Mouse (Mus musculus) MEL (cell line): ENCODE results near the gene Pramel6. TPM values are rescaled to one million over a fixed set of nuclear protein-coding genes. Genes with fewer than 3 reads are reported as not detected.

Experiments used
- DNase-seq: peaks from one replicate; pipeline ENCODE4 v3.0.0; 2011; ENCODE audit warnings: low read depth, low spot score
- H3K27ac ChIP-seq: 2 replicates; pipeline ENCODE4 v1.5.1; 2012; ENCODE audit warnings: low read depth, mild to moderate bottlenecking, control low read depth, low read length, moderate library complexity; ENCODE audit not compliant: control insufficient read depth
- H3K27me3 ChIP-seq, 2 experiments: fragments of 150-350 bp in 1 of 2; sonication (generic) in 1 of 2; 2 replicates each; pipeline ENCODE4 v1.6.1; 2012; ENCODE audit warnings: low read length in 2 of 2, mild to moderate bottlenecking in 2 of 2, improper control_type of control experiment in 1 of 2, moderate library complexity in 1 of 2; ENCODE audit not compliant: insufficient read depth in 2 of 2, control insufficient read depth in 1 of 2
- H3K36me3 ChIP-seq, 2 experiments: 2 replicates each; pipeline ENCODE4 v1.6.1; 2012 to 2014; ENCODE audit warnings: low read length in 2 of 2, improper control_type of control experiment in 1 of 2, inconsistent platforms in 1 of 2, mild to moderate bottlenecking in 1 of 2; ENCODE audit not compliant: insufficient read depth in 2 of 2, control insufficient read depth in 1 of 2
- H3K4me1 ChIP-seq, 2 experiments: fragments of 150-350 bp in 1 of 2; sonication (generic) in 1 of 2; 2 replicates each; pipeline ENCODE4 v1.6.1; 2012; ENCODE audit warnings: low read length in 2 of 2, improper control_type of control experiment in 1 of 2, mild to moderate bottlenecking in 1 of 2; ENCODE audit not compliant: insufficient read depth in 2 of 2, control insufficient read depth in 1 of 2
- H3K4me3 ChIP-seq, 2 experiments: fragments of 150-350 bp in 1 of 2; sonication (generic) in 1 of 2; 2 replicates each; pipeline ENCODE4 v1.5.1; 2012; ENCODE audit warnings: low read depth in 2 of 2, low read length in 2 of 2, mild to moderate bottlenecking in 2 of 2, moderate library complexity in 2 of 2, control low read depth in 1 of 2, improper control_type of control experiment in 1 of 2; ENCODE audit not compliant: control insufficient read depth in 1 of 2, insufficient read depth in 1 of 2
- H3K79me2 ChIP-seq: 2 replicates; pipeline ENCODE4 v1.6.1; 2012; ENCODE audit warnings: mild to moderate bottlenecking, low read length, moderate library complexity; ENCODE audit not compliant: control insufficient read depth, poor library complexity, insufficient read depth
- H3K9ac ChIP-seq: 2 replicates; pipeline ENCODE4 v1.6.1; 2012; ENCODE audit warnings: low read depth, mild to moderate bottlenecking, control low read depth, low read length, moderate library complexity; ENCODE audit not compliant: control insufficient read depth, poor library complexity, severe bottlenecking
- H3K9me3 ChIP-seq: fragments of 150-350 bp; sonication (generic); replicated peaks from 2 replicates; pipeline ENCODE4 v1.6.1; 2012; ENCODE audit warnings: mild to moderate bottlenecking, low read length, improper control_type of control experiment, moderate library complexity; ENCODE audit not compliant: insufficient read depth
- ETS1 ChIP-seq: IDR thresholded peaks from 2 replicates; pipeline ENCODE4 v1.6.1; 2012; ENCODE audit warnings: low read depth, mild to moderate bottlenecking, inconsistent platforms, low read length, improper control_type of control experiment, moderate library complexity
- HCFC1 ChIP-seq: IDR thresholded peaks from 2 replicates; pipeline ENCODE4 v1.6.1; 2012; ENCODE audit warnings: low read depth, mild to moderate bottlenecking, inconsistent platforms, low read length, improper control_type of control experiment, moderate library complexity
- MAFK ChIP-seq: IDR thresholded peaks from 2 replicates; pipeline ENCODE4 v1.6.1; 2011; ENCODE audit warnings: low read depth, mild to moderate bottlenecking, low read length, improper control_type of control experiment, borderline replicate concordance
- MAZ ChIP-seq: IDR thresholded peaks from 2 replicates; pipeline ENCODE4 v1.6.1; 2012; ENCODE audit warnings: low read depth, mild to moderate bottlenecking, inconsistent platforms, low read length, improper control_type of control experiment
- MEF2A ChIP-seq: IDR thresholded peaks from 2 replicates; pipeline ENCODE4 v1.6.1; 2014; ENCODE audit warnings: low read depth, mild to moderate bottlenecking, inconsistent platforms, low read length, improper control_type of control experiment; ENCODE audit not compliant: poor library complexity, insufficient replicate concordance, severe bottlenecking; ENCODE audit errors: extremely low read depth
- MYB ChIP-seq: IDR thresholded peaks from 2 replicates; pipeline ENCODE4 v1.6.1; 2011; ENCODE audit warnings: mild to moderate bottlenecking, low read depth, low read length, improper control_type of control experiment
- MYC ChIP-seq: IDR thresholded peaks from 2 replicates; pipeline ENCODE4 v1.6.1; 2011; ENCODE audit warnings: low read depth, mild to moderate bottlenecking, low read length, improper control_type of control experiment, moderate library complexity
- NRF1 ChIP-seq: IDR thresholded peaks from 2 replicates; pipeline ENCODE4 v1.6.1; 2014; ENCODE audit warnings: low read depth, mild to moderate bottlenecking, inconsistent platforms, low read length, improper control_type of control experiment, moderate library complexity; ENCODE audit not compliant: poor library complexity, insufficient read depth, severe bottlenecking
- POLR2AphosphoS2 ChIP-seq: IDR thresholded peaks from 2 replicates; pipeline ENCODE4 v1.6.1; 2011; ENCODE audit warnings: low read length, improper control_type of control experiment
- POLR2AphosphoS5 ChIP-seq: IDR thresholded peaks from 2 replicates; pipeline ENCODE4 v1.6.1; 2012; ENCODE audit warnings: low read depth, borderline replicate concordance, mild to moderate bottlenecking, inconsistent platforms, low read length, moderate library complexity, mixed read lengths
- RAD21 ChIP-seq: IDR thresholded peaks from 2 replicates; pipeline ENCODE4 v1.6.1; 2011; ENCODE audit warnings: mild to moderate bottlenecking, low read depth, low read length, improper control_type of control experiment
- SIN3A ChIP-seq: IDR thresholded peaks from 2 replicates; pipeline ENCODE4 v1.6.1; 2012; ENCODE audit warnings: low read length, improper control_type of control experiment, inconsistent platforms
- TCF12 ChIP-seq: IDR thresholded peaks from 2 replicates; pipeline ENCODE4 v1.6.1; 2014; ENCODE audit warnings: low read depth, mild to moderate bottlenecking, inconsistent platforms, low read length, improper control_type of control experiment, moderate library complexity
- UBTF ChIP-seq: IDR thresholded peaks from 2 replicates; pipeline ENCODE4 v1.6.1; 2012; ENCODE audit warnings: low read depth, mild to moderate bottlenecking, inconsistent platforms, low read length, improper control_type of control experiment, moderate library complexity, borderline replicate concordance; ENCODE audit not compliant: insufficient read depth
- ZMIZ1 ChIP-seq: IDR thresholded peaks from 2 replicates; pipeline ENCODE4 v1.6.1; 2012; ENCODE audit warnings: low read depth, mild to moderate bottlenecking, inconsistent platforms, low read length, improper control_type of control experiment, moderate library complexity
- ZNF384 ChIP-seq: IDR thresholded peaks from 2 replicates; pipeline ENCODE4 v1.6.1; 2012; ENCODE audit warnings: low read depth, mild to moderate bottlenecking, inconsistent platforms, low read length, improper control_type of control experiment
- polyA plus RNA-seq, 2 experiments: library from polyadenylated mRNA; stranded (reverse) in 1 of 2; unstranded in 1 of 2; fragments of >175 nt in 1 of 2; fragments of >200 nt in 1 of 2; gene quantifications; 2 replicates each; pipeline versions ENCODE4 v1.2.1 to v1.2.4; 2012; ENCODE audit warnings: low replicate concordance in 2 of 2, low read depth in 1 of 2; ENCODE audit not compliant: insufficient read length in 2 of 2, insufficient read depth in 1 of 2, missing spikeins in 1 of 2
- total RNA-seq: library from RNA; depleted of rRNA; stranded (reverse); fragments of 300-350 nt; gene quantifications from 2 replicates; pipeline ENCODE4 v1.2.3, GENCODE M21; 2012; rRNA removed

Pramel6 gene
- total RNA-seq, result not detected in 2 replicates
- not detected for polyA plus RNA-seq

- TF ChIP-seq MYC (no peak), SIN3A (no peak), ETS1 (no peak), RAD21 (no peak), MEF2A (no peak), NRF1 (no peak), POLR2AphosphoS5 (no peak), POLR2AphosphoS2 (no peak), ZNF384 (no peak), MAZ (no peak), HCFC1 (no peak), ZMIZ1 (no peak)
- H3K79me2 ChIP-seq, result no peaks in the 10 kb centered on the region
- no peaks in the 10 kb centered on the region for H3K4me1 ChIP-seq
- no peaks in the 10 kb centered on the region for H3K9me3 ChIP-seq
- DNase-seq, result no peak
- H3K9ac ChIP-seq, result no peak within 1 kb of the TSS
- H3K36me3 ChIP-seq, result no peaks in the 10 kb centered on the region
- no peaks in the 10 kb centered on the region for H3K27me3 ChIP-seq
- no peak within 1 kb of the TSS for H3K4me3 ChIP-seq
- no peak within 1 kb of the TSS for H3K27ac ChIP-seq
Measured at GRCm38 (mm10) chr2:87506265-87506664, at the start of gene Pramel6. Gene Pramel6, plus strand, starts transcription at chr2:87506565.

- Histone ChIP-seq H3K27ac (no peak overlapping the region), H3K9ac (no peak overlapping the region), H3K27me3 (no peaks in the 10 kb centered on the region), H3K79me2 (no peaks in the 10 kb centered on the region), H3K36me3 (no peaks in the 10 kb centered on the region), H3K4me3 (no peak overlapping the region), H3K9me3 (no peaks in the 10 kb centered on the region), H3K4me1 (no peaks in the 10 kb centered on the region)
- TF ChIP-seq MYB, result no peak
- no peak for TF ChIP-seq MAFK
- TF ChIP-seq UBTF, result no peak
- TF ChIP-seq ETS1, result no peak
- no peak for TF ChIP-seq TCF12
- TF ChIP-seq POLR2AphosphoS2, result no peak
- peak; percentile 8 for DNase-seq
Measured at GRCm38 (mm10) chr2:87461769-87462168, 44.6 kb upstream of the Pramel6 start.
